Mouse (Mus musculus): ENCODE results near the gene Klhl3.

GRCm38 (mm10) chr13:58149629-58150028 lies 36.2 kb upstream of the Klhl3 start:
- no peak for TF ChIP-seq CTCF (IDR thresholded peaks at IDR 0.05; ENCODE audit: control insufficient read depth, insufficient read depth, insufficient replicate concordance, low read depth, low read length)
- TF ChIP-seq POLR2A (IDR thresholded peaks at IDR 0.05; ENCODE audit: control insufficient read depth, low read depth, low read length): no peak
